Mouse (Mus musculus): ENCODE measurements around the gene Ndufv2. TPM values are rescaled to one million over a fixed set of nuclear protein-coding genes. Genes with fewer than 3 reads are reported as not detected.

Ndufv2 gene
- polyA plus RNA-seq, 1 experiment = 175 TPM

DNA sequence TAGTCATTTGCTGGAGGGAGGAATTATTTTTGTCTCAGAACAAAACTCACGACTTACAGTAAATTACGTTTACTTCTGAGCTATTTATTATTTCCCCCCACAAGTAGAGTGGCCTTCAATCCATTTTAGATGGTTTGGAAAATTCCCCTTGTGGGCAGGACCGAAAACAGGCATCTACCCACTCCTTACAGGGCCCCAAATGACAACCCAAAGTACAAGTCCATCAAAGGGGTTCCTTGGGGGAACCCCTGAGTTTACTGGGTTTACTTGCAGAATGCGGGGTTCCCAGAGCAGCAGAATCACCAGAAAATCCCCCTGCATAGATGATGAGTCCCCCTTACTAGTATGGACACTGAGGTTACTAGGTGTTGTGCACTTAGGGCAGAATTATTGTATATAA, 10.8 kb upstream of the Ndufv2 start:
- no peaks in the 10 kb centered on the region for H3K36me3 ChIP-seq (ENCODE audit: control insufficient read depth, insufficient read depth)
- H3K79me2 ChIP-seq (ENCODE audit: control insufficient read depth, insufficient read depth) = peaks cover 4% of the 10 kb centered on the region
- H3K4me3 ChIP-seq = peak overlapping the region; percentile 35
- H3K27me3 ChIP-seq (ENCODE audit: control insufficient read depth, insufficient read depth, insufficient read length) = no peaks in the 10 kb centered on the region
- no peak for TF ChIP-seq TCF3 (IDR thresholded peaks at IDR 0.05; ENCODE audit: insufficient read length, low read depth)
- no peak for TF ChIP-seq MAX (IDR thresholded peaks at IDR 0.05; ENCODE audit: low read depth)
- H3K4me2 ChIP-seq (ENCODE audit: low read depth) = peak overlapping the region; percentile 60
- peak overlapping the region; percentile 81 for H3ac ChIP-seq (ENCODE audit: control insufficient read depth, insufficient read length)

- H3K4me2 ChIP-seq (ENCODE audit: low read depth) = peak within 1 kb of the TSS; percentile 85
- H3ac ChIP-seq (ENCODE audit: control insufficient read depth, insufficient read length) = peak within 1 kb of the TSS; percentile 81
- no peaks in the 10 kb centered on the region for H3K36me3 ChIP-seq (ENCODE audit: control insufficient read depth, insufficient read depth)
- H3K27me3 ChIP-seq (ENCODE audit: control insufficient read depth, insufficient read depth, insufficient read length) = no peaks in the 10 kb centered on the region
- TF ChIP-seq MAX (IDR thresholded peaks at IDR 0.05; ENCODE audit: low read depth) (no peak), SRF (IDR thresholded peaks at IDR 0.05; ENCODE audit: control insufficient read depth, insufficient read length, low read depth) (no peak), CEBPB (IDR thresholded peaks at IDR 0.05; ENCODE audit: insufficient read depth, poor library complexity, severe bottlenecking) (no peak), MYOG (IDR thresholded peaks at IDR 0.05; ENCODE audit: control insufficient read depth in 1 of 3, insufficient read depth in 1 of 3, insufficient read length in 2 of 3, low read depth in 2 of 3) (peak in 2 of 3 experiments; percentile 28 to 33), USF1 (IDR thresholded peaks at IDR 0.05; ENCODE audit: low read depth) (peak; percentile 78), POLR2A (IDR thresholded peaks at IDR 0.05; ENCODE audit: insufficient read length, low read depth) (peak; percentile 83), TCF3 (IDR thresholded peaks at IDR 0.05; ENCODE audit: insufficient read length, low read depth) (no peak), REST (IDR thresholded peaks at IDR 0.05; ENCODE audit: insufficient read depth, insufficient read length) (no peak), TCF12 (IDR thresholded peaks at IDR 0.05; ENCODE audit: insufficient read depth, poor library complexity, severe bottlenecking) (no peak), E2F4 (IDR thresholded peaks at IDR 0.05; ENCODE audit: insufficient read depth) (no peak), POLR2AphosphoS2 (IDR thresholded peaks at IDR 0.05; ENCODE audit: insufficient read length, low read depth) (peak; percentile 61), MYOD1 (IDR thresholded peaks at IDR 0.05; ENCODE audit: control insufficient read depth in 1 of 3, insufficient read length in 2 of 3, low read depth in 2 of 3) (no peak)
- peak within 1 kb of the TSS; percentile 35 for H3K4me3 ChIP-seq
- H3K79me2 ChIP-seq (ENCODE audit: control insufficient read depth, insufficient read depth) = peaks cover 4% of the 10 kb centered on the region
Observed at GRCm38 (mm10) chr17:66111402-66111959, 10.1 kb upstream of the Ndufv2 start, which contains the start of gene Washc1. Washc1 (plus strand) TSS chr17:66111545.

DNA sequence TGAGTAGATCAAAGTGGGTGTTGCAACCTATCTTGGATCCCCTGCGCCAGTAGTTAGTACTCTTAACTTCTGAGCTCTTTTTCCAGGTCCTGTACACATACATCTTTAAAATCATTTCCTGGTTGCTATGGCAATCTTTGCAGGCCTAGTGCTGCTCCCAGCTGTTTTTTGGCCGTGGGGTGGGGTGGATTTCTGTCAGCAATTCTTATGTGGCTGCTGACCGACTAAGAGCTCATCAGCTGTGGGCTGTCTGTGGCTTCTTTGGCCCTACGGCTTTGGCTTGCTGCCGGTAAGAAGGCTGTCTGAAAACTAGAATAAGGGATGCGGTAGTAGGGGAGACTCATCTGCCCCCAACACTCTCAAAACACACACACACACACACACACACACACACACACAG, 9.4 kb upstream of the Ndufv2 start:
- no peaks in the 10 kb centered on the region for H3K36me3 ChIP-seq (ENCODE audit: control insufficient read depth, insufficient read depth)
- TF ChIP-seq MYOD1 (IDR thresholded peaks at IDR 0.05; ENCODE audit: control insufficient read depth in 1 of 3, insufficient read length in 2 of 3, low read depth in 2 of 3) = peak in 2 of 3 experiments; percentile 40 to 44
- peak in 2 of 3 experiments; percentile 4 to 68 for TF ChIP-seq MYOG (IDR thresholded peaks at IDR 0.05; ENCODE audit: control insufficient read depth in 1 of 3, insufficient read depth in 1 of 3, insufficient read length in 2 of 3, low read depth in 2 of 3)
- no peak for TF ChIP-seq POLR2AphosphoS2 (IDR thresholded peaks at IDR 0.05; ENCODE audit: insufficient read length, low read depth)
- no peaks in the 10 kb centered on the region for H3K27me3 ChIP-seq (ENCODE audit: control insufficient read depth, insufficient read depth, insufficient read length)
- H3K4me2 ChIP-seq (ENCODE audit: low read depth) = peak overlapping the region; percentile 85
- H3K4me3 ChIP-seq = peak overlapping the region; percentile 35
- H3K79me2 ChIP-seq (ENCODE audit: control insufficient read depth, insufficient read depth) = peaks cover 4% of the 10 kb centered on the region
- H3ac ChIP-seq (ENCODE audit: control insufficient read depth, insufficient read length) = no peak overlapping the region

DNA sequence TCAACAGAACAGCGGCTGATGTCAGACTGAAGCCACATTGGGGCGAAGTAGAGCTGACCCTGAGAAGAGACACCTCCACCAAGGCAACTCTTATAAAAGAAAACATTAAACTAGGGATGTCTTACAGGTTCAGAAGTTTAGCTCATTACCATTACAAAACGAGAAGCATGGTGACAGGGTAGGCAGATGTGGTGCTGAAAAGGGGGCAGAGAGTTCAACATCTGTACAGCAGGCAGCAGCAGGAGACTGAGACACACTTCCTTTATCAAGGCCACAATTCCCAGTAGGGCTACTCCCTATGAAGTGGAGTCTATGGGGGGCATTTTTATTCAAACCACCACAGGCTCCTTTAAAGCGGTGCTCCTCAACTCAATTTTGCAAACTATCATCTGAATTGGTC, 6.8 kb upstream of the Ndufv2 start:
- peaks cover 4% of the 10 kb centered on the region for H3K79me2 ChIP-seq (ENCODE audit: control insufficient read depth, insufficient read depth)
- H3K27me3 ChIP-seq (ENCODE audit: control insufficient read depth, insufficient read depth, insufficient read length) = no peaks in the 10 kb centered on the region
- no peak overlapping the region for H3ac ChIP-seq (ENCODE audit: control insufficient read depth, insufficient read length)
- H3K4me3 ChIP-seq = no peak overlapping the region
- H3K4me2 ChIP-seq (ENCODE audit: low read depth) = no peak overlapping the region
- TF ChIP-seq CEBPB (IDR thresholded peaks at IDR 0.05; ENCODE audit: insufficient read depth, poor library complexity, severe bottlenecking) (no peak), MAX (IDR thresholded peaks at IDR 0.05; ENCODE audit: low read depth) (no peak), POLR2AphosphoS2 (IDR thresholded peaks at IDR 0.05; ENCODE audit: insufficient read length, low read depth) (no peak), TCF3 (IDR thresholded peaks at IDR 0.05; ENCODE audit: insufficient read length, low read depth) (no peak), REST (IDR thresholded peaks at IDR 0.05; ENCODE audit: insufficient read depth, insufficient read length) (no peak), E2F4 (IDR thresholded peaks at IDR 0.05; ENCODE audit: insufficient read depth) (no peak), MYOG (IDR thresholded peaks at IDR 0.05; ENCODE audit: control insufficient read depth in 1 of 3, insufficient read depth in 1 of 3, insufficient read length in 2 of 3, low read depth in 2 of 3) (no peak), USF1 (IDR thresholded peaks at IDR 0.05; ENCODE audit: low read depth) (no peak), POLR2A (IDR thresholded peaks at IDR 0.05; ENCODE audit: insufficient read length, low read depth) (no peak), MYOD1 (IDR thresholded peaks at IDR 0.05; ENCODE audit: control insufficient read depth in 1 of 3, insufficient read length in 2 of 3, low read depth in 2 of 3) (no peak), SRF (IDR thresholded peaks at IDR 0.05; ENCODE audit: control insufficient read depth, insufficient read length, low read depth) (no peak), TCF12 (IDR thresholded peaks at IDR 0.05; ENCODE audit: insufficient read depth, poor library complexity, severe bottlenecking) (no peak)
- no peaks in the 10 kb centered on the region for H3K36me3 ChIP-seq (ENCODE audit: control insufficient read depth, insufficient read depth)

- no peaks in the 10 kb centered on the region for H3K36me3 ChIP-seq (ENCODE audit: control insufficient read depth, insufficient read depth)
- H3K79me2 ChIP-seq (ENCODE audit: control insufficient read depth, insufficient read depth) = peaks cover 4% of the 10 kb centered on the region
- no peak overlapping the region for H3ac ChIP-seq (ENCODE audit: control insufficient read depth, insufficient read length)
- H3K4me3 ChIP-seq = no peak overlapping the region
- peak overlapping the region; percentile 47 for H3K4me2 ChIP-seq (ENCODE audit: low read depth)
- H3K27me3 ChIP-seq (ENCODE audit: control insufficient read depth, insufficient read depth, insufficient read length) = no peaks in the 10 kb centered on the region
- TF ChIP-seq E2F4 (IDR thresholded peaks at IDR 0.05; ENCODE audit: insufficient read depth) = no peak
- TF ChIP-seq TCF12 (IDR thresholded peaks at IDR 0.05; ENCODE audit: insufficient read depth, poor library complexity, severe bottlenecking) = no peak
- TF ChIP-seq MYOD1 (IDR thresholded peaks at IDR 0.05; ENCODE audit: control insufficient read depth in 1 of 3, insufficient read length in 2 of 3, low read depth in 2 of 3) = no peak
- no peak for TF ChIP-seq POLR2AphosphoS2 (IDR thresholded peaks at IDR 0.05; ENCODE audit: insufficient read length, low read depth)
- TF ChIP-seq CEBPB (IDR thresholded peaks at IDR 0.05; ENCODE audit: insufficient read depth, poor library complexity, severe bottlenecking) = no peak
- no peak for TF ChIP-seq USF1 (IDR thresholded peaks at IDR 0.05; ENCODE audit: low read depth)
- TF ChIP-seq REST (IDR thresholded peaks at IDR 0.05; ENCODE audit: insufficient read depth, insufficient read length) = no peak
- TF ChIP-seq POLR2A (IDR thresholded peaks at IDR 0.05; ENCODE audit: insufficient read length, low read depth) = no peak
- TF ChIP-seq MAX (IDR thresholded peaks at IDR 0.05; ENCODE audit: low read depth) = no peak
- TF ChIP-seq SRF (IDR thresholded peaks at IDR 0.05; ENCODE audit: control insufficient read depth, insufficient read length, low read depth) = no peak
- no peak for TF ChIP-seq TCF3 (IDR thresholded peaks at IDR 0.05; ENCODE audit: insufficient read length, low read depth)
- no peak for TF ChIP-seq MYOG (IDR thresholded peaks at IDR 0.05; ENCODE audit: control insufficient read depth in 1 of 3, insufficient read depth in 1 of 3, insufficient read length in 2 of 3, low read depth in 2 of 3)
Observed at GRCm38 (mm10) chr17:66107466-66107865, 6.1 kb upstream of the Ndufv2 start.

Measured in myocyte (in vitro differentiated cells).